32 mouse cellular contexts compared by ENCODE assay signal in the genomic region with DNA sequence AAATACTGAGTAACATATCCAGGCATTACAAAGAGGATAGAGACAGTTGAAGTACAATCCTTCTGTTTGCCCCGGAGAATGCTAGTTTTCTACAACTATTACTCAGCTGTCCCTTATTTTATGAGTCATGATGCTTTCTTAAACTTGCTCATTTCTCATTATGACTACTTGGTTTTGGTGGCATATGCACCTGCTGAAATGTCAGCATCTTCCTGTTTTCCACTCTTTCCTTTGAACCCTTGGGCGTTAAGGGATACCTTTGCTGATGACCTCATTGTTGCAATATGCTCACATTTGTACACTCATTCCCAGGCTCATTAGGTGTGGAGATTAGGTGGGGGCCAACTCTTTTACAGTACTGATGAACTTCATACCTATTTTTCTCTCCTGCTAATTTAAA. TPM values are rescaled to one million over a fixed set of nuclear protein-coding genes. Genes with fewer than 3 reads are reported as not detected.
"Had no signal": no experiment of that assay in that cellular context is flagged by ENCODE, and none has a peak within 500 bp of the region (broad histone marks: within the 10 kb centered on the region; RNA-seq: fewer than 3 reads in every experiment).

No protein-coding gene starts in this region.

- DNase-seq: gastrocnemius, postnatal 14 days; gastrocnemius, postnatal 36 days; heart, adult 2 months; heart, postnatal 14 days; heart, postnatal 36 days; kidney, adult 18-20 months; kidney, postnatal 4 days had no signal

- H3K27ac ChIP-seq: heart, adult 2 months; heart, embryonic 13.5 days; heart, embryonic 15.5 days; hindbrain, embryonic 14.5 days; layer of hippocampus, adult 2 months; left cerebral cortex, adult 2 months; limb, embryonic 10.5 days; limb, embryonic 12.5 days; liver, embryonic 14.5 days had no signal

- H3K27me3 ChIP-seq: heart, embryonic 13.5 days; heart, embryonic 15.5 days; limb, embryonic 12.5 days had no signal

- H3K36me3 ChIP-seq: heart, embryonic 13.5 days; heart, embryonic 15.5 days; limb, embryonic 10.5 days; limb, embryonic 12.5 days had no signal

- H3K4me2 ChIP-seq: heart, embryonic 11.5 days; heart, embryonic 13.5 days; heart, embryonic 15.5 days; hindbrain, embryonic 14.5 days; limb, embryonic 12.5 days; liver, embryonic 11.5 days had no signal

- H3K4me1 ChIP-seq: heart, embryonic 13.5 days; heart, embryonic 15.5 days; limb, embryonic 10.5 days; limb, embryonic 12.5 days had no signal

- H3K9me3 ChIP-seq: heart, embryonic 13.5 days; heart, embryonic 15.5 days; limb, embryonic 10.5 days; limb, embryonic 12.5 days had no signal

- ATAC-seq: hindbrain, embryonic 16.5 days had no signal

- H3K9ac ChIP-seq: heart, embryonic 13.5 days; heart, embryonic 15.5 days; hindbrain, embryonic 14.5 days; limb, embryonic 12.5 days; liver, embryonic 14.5 days had no signal

- H3K4me3 ChIP-seq: heart, adult 2 months; heart, embryonic 13.5 days; heart, embryonic 15.5 days; layer of hippocampus, adult 2 months; left cerebral cortex, adult 2 months; limb, embryonic 10.5 days; limb, embryonic 12.5 days had no signal

RNA-seq across cellular contexts. Expression of gene Apcs, which starts 0.6 kb away (rescaled TPM):
- total RNA-seq: gastrocnemius, adult 18-20 months; gastrocnemius, adult 8-10 months; gastrocnemius, postnatal 14 days; gastrocnemius, postnatal 36 days; heart, adult 2 months; heart, postnatal 14 days; heart, postnatal 36 days; hematopoietic stem cell, adult 5-6 weeks; layer of hippocampus, adult 2 months; layer of hippocampus, postnatal 10 days; layer of hippocampus, postnatal 25 days; left cerebral cortex, adult 2 months; left cerebral cortex, postnatal 14 days; left cerebral cortex, postnatal 36 days had no signal
- polyA plus RNA-seq: gonadal fat pad, adult 2 months; heart, adult 2 months; heart, embryonic 13.5 days; heart, embryonic 15.5 days; hindbrain, embryonic 11.5 days; hindbrain, embryonic 14.5 days; hindbrain, embryonic 16.5 days; limb, embryonic 10.5 days; limb, embryonic 12.5 days; limb, embryonic 14.5 days had no signal

RNA-seq across cellular contexts. Expression of gene Olfr16, which starts 54.8 kb away (rescaled TPM):
- total RNA-seq: gastrocnemius, adult 18-20 months; gastrocnemius, adult 8-10 months; gastrocnemius, postnatal 14 days; gastrocnemius, postnatal 36 days; heart, adult 2 months; heart, postnatal 14 days; heart, postnatal 36 days; hematopoietic stem cell, adult 5-6 weeks; layer of hippocampus, adult 2 months; layer of hippocampus, postnatal 10 days; layer of hippocampus, postnatal 25 days; left cerebral cortex, adult 2 months; left cerebral cortex, postnatal 14 days; left cerebral cortex, postnatal 36 days had no signal
- polyA plus RNA-seq: gonadal fat pad, adult 2 months; heart, adult 2 months; heart, embryonic 11.5 days; heart, embryonic 13.5 days; heart, embryonic 15.5 days; heart, postnatal 0 days; hindbrain, embryonic 11.5 days; hindbrain, embryonic 14.5 days; hindbrain, embryonic 16.5 days; intestine, embryonic 14.5 days; kidney, embryonic 14.5 days; kidney, embryonic 16.5 days; limb, embryonic 10.5 days; limb, embryonic 12.5 days; limb, embryonic 14.5 days; liver, embryonic 11.5 days; liver, embryonic 14.5 days had no signal
